Mouse (Mus musculus) heart, postnatal 0 days (tissue): ENCODE measurements at regions not wholly inside any gene's neighbourhood (a gene's known extent, or its start where the extent isn't known, plus 50 kb on each side); places are given as distances from the start of the nearest gene placed in this dataset.

Experiments used
- CTCF ChIP-seq: IDR thresholded peaks from 2 replicates; pipeline ENCODE4 v1.5.1; 2016; ENCODE audit warnings: antibody characterized with exemption, control low read depth, low read depth
- EP300 ChIP-seq: IDR thresholded peaks from 2 replicates; pipeline ENCODE4 v1.6.1; 2016; ENCODE audit warnings: antibody characterized with exemption, low read depth

DNA sequence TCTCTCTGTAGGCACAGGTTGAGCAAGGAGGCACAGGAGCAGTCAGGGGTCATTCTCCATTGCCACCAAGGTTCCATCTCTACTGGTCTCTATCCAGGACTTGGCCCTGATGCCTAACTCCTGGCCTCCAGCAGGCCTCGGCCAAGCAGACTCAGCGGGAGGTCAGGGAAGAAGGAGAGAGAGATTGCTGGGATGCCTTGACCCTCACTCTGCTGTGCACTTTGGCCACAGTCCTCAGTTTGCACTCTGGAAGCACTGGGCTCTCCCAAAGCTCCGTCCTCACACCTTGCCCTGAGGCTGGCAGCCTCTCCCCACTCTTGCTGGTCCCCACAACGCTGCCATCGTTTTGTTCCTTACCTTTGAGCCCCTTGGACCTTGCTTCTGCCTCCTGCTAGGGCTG, 248.1 kb downstream of the Prex1 start:
- no peak for TF ChIP-seq CTCF
- no peak for TF ChIP-seq EP300
